Mouse (Mus musculus) stomach, postnatal 0 days (tissue): ENCODE data around the gene Cyp2d9.
"Not testable (repeated sequence)": the region's sequence is repeated elsewhere in the genome, so short reads cannot be mapped to it uniquely, and the experiment has no call there.

Source experiments
- CTCF ChIP-seq: IDR thresholded peaks from 2 replicates; pipeline ENCODE4 v1.5.1; 2016; ENCODE audit warnings: antibody characterized with exemption, low read depth, mild to moderate bottlenecking, moderate library complexity
- EP300 ChIP-seq: optimal IDR thresholded peaks from 2 replicates; pipeline ENCODE3; 2016; ENCODE audit warnings: antibody characterized with exemption

DNA sequence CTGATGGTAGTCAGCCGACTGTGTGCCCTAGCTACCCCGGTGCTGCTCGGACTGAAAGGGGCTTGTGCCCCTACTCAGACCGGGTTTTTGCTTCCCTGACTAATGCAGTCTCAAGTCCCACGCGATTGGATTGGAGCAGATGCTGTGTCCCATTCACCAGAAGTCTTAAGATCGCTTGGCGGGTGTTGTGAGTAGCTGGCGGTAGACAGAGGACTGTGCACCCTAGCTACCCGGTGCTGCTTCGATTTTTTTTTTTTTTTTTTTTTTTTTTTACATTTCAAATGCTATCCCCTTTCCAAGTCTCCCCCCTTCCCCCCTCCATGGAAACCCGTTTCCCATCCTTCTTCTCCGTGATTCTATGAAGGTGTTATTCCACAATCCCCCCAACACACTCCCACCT is 61.0 kb downstream of the Cyp2d9 start:
- TF ChIP-seq CTCF, EP300: not testable (repeated sequence)
